Mouse (Mus musculus) ovary, postnatal 10 days (tissue): ENCODE measurements around the gene Ppp1r16b.

Experiments used
- DNase-seq: peaks from one replicate; pipeline ENCODE4 v3.0.0; 2022; ENCODE audit warnings: low spot score

Gene Ppp1r16b

GRCm38 (mm10) chr2:158668433-158669010 is 3.3 kb downstream of the Ppp1r16b start:
- DNase-seq, result no peak

GRCm38 (mm10) chr2:158669199-158670195 is 4.3 kb downstream of the Ppp1r16b start:
- no peak for DNase-seq

GRCm38 (mm10) chr2:158670571-158670970 is 5.4 kb downstream of the Ppp1r16b start:
- no peak for DNase-seq

GRCm38 (mm10) chr2:158672829-158673228 is 7.6 kb downstream of the Ppp1r16b start:
- DNase-seq, result no peak

GRCm38 (mm10) chr2:158673493-158673892 is 8.3 kb downstream of the Ppp1r16b start:
- DNase-seq, result no peak

GRCm38 (mm10) chr2:158674131-158674530 is 8.9 kb downstream of the Ppp1r16b start:
- no peak for DNase-seq

- DNase-seq, result no peak
Observed at GRCm38 (mm10) chr2:158674759-158675158, 9.6 kb downstream of the Ppp1r16b start.

- DNase-seq, result no peak
Observed at GRCm38 (mm10) chr2:158675161-158675560, 10.0 kb downstream of the Ppp1r16b start.

- no peak for DNase-seq
Observed at GRCm38 (mm10) chr2:158675907-158676533, 10.8 kb downstream of the Ppp1r16b start.

GRCm38 (mm10) chr2:158677946-158678345 is 12.7 kb downstream of the Ppp1r16b start:
- no peak for DNase-seq

- no peak for DNase-seq
Observed at GRCm38 (mm10) chr2:158679091-158679490, 13.9 kb downstream of the Ppp1r16b start.

GRCm38 (mm10) chr2:158680357-158680889 is 15.2 kb downstream of the Ppp1r16b start:
- no peak for DNase-seq

- DNase-seq, result no peak
Observed at GRCm38 (mm10) chr2:158681714-158682113, 16.5 kb downstream of the Ppp1r16b start.

GRCm38 (mm10) chr2:158682344-158683037 is 17.3 kb downstream of the Ppp1r16b start:
- DNase-seq, result no peak

- DNase-seq, result no peak
Observed at GRCm38 (mm10) chr2:158683038-158683413, 17.8 kb downstream of the Ppp1r16b start.

GRCm38 (mm10) chr2:158684247-158684843 is 19.1 kb downstream of the Ppp1r16b start:
- DNase-seq, result no peak

- no peak for DNase-seq
Observed at GRCm38 (mm10) chr2:158684910-158685309, 19.7 kb downstream of the Ppp1r16b start.

GRCm38 (mm10) chr2:158686394-158686793 is 21.2 kb downstream of the Ppp1r16b start:
- DNase-seq, result no peak

GRCm38 (mm10) chr2:158687804-158688241 is 22.6 kb downstream of the Ppp1r16b start:
- no peak for DNase-seq

- no peak for DNase-seq
Observed at GRCm38 (mm10) chr2:158689060-158689459, 23.9 kb downstream of the Ppp1r16b start.

- no peak for DNase-seq
Observed at GRCm38 (mm10) chr2:158689640-158690039, 24.4 kb downstream of the Ppp1r16b start.
